Mouse (Mus musculus) heart, embryonic 16.5 days (tissue): ENCODE measurements around the gene Prkcb. TPM values are rescaled to one million over a fixed set of nuclear protein-coding genes. Genes with fewer than 3 reads are reported as not detected.

Experiments
- ATAC-seq: fragments of 200-750 bp; cut with Nextera tagmentation; replicated peaks from 2 replicates; pipeline ENCODE4 v1.8.0; 2017; ENCODE audit warnings: moderate number of reproducible peaks; ENCODE audit not compliant: insufficient read depth, low FRiP score; ENCODE audit errors: extremely low read depth
- H3K27ac ChIP-seq: fragments of 300-500 bp; sonication (generic); 2 replicates; pipeline ENCODE4 v1.5.1; 2014; ENCODE audit warnings: mild to moderate bottlenecking, low read length, control low read depth, moderate library complexity
- H3K27me3 ChIP-seq: fragments of 300-500 bp; sonication (generic); 2 replicates; pipeline ENCODE4 v1.6.1; 2014; ENCODE audit warnings: low read length, mixed read lengths; ENCODE audit not compliant: control insufficient read depth, insufficient read depth
- H3K36me3 ChIP-seq: fragments of 300-500 bp; sonication (generic); 2 replicates; pipeline ENCODE4 v1.6.1; 2014; ENCODE audit not compliant: control insufficient read depth, insufficient read depth
- H3K4me1 ChIP-seq: fragments of 300-500 bp; sonication (generic); 2 replicates; pipeline ENCODE4 v1.6.1; 2014; ENCODE audit warnings: low read length, mixed read lengths; ENCODE audit not compliant: control insufficient read depth, insufficient read depth
- H3K4me2 ChIP-seq: fragments of 300-500 bp; sonication (generic); 2 replicates; pipeline ENCODE4 v1.6.1; 2014; ENCODE audit warnings: low read depth, mild to moderate bottlenecking, control low read depth, low read length
- H3K4me3 ChIP-seq: fragments of 300-500 bp; sonication (generic); 2 replicates; pipeline ENCODE4 v1.5.1; 2014; ENCODE audit warnings: mild to moderate bottlenecking, control low read depth, low read length
- H3K9ac ChIP-seq: fragments of 300-500 bp; sonication (generic); 2 replicates; pipeline ENCODE4 v1.6.1; 2014; ENCODE audit warnings: low read length, control low read depth
- H3K9me3 ChIP-seq: fragments of 300-500 bp; sonication (generic); replicated peaks from 2 replicates; pipeline ENCODE4 v1.6.1; 2016; ENCODE audit warnings: low read length; ENCODE audit not compliant: control insufficient read depth
- WGBS: fragments of 180-500 bp; shearing (Covaris S2); extraction: QIAGEN DNeasy Blood & Tissue Kit; methylation state at CpG from one replicate; pipeline ENCODE4 v1.1.7; 2014; 5-methylcytosine and 5-hydroxymethylcytosine counted together
- polyA plus RNA-seq: library from polyadenylated mRNA; unstranded; fragments of >200 nt; fragmentation: Nextera tagmentation; extraction: Ambion mirVana; gene quantifications from 2 replicates; pipeline ENCODE4 v1.2.1, GENCODE M21; 2015

Gene Prkcb
- polyA plus RNA-seq, 1 experiment from 2014 or later: 12.0 TPM

GRCm38 (mm10) chr7:122322038-122322690, 33.6 kb downstream of the Prkcb start:
- Histone ChIP-seq H3K4me3 (no peak overlapping the region), H3K27me3 (no peaks in the 10 kb centered on the region), H3K36me3 (no peaks in the 10 kb centered on the region), H3K27ac (no peak overlapping the region), H3K4me1 (no peaks in the 10 kb centered on the region), H3K9ac (no peak overlapping the region), H3K4me2 (no peak overlapping the region), H3K9me3 (no peaks in the 10 kb centered on the region)
- 58% methylated on average over 8 of the region's 8 CpGs for WGBS
- no peak for ATAC-seq

- Histone ChIP-seq H3K4me1 (no peaks in the 10 kb centered on the region), H3K4me2 (no peak overlapping the region), H3K27me3 (no peaks in the 10 kb centered on the region), H3K4me3 (no peak overlapping the region), H3K27ac (no peak overlapping the region), H3K9ac (no peak overlapping the region), H3K36me3 (no peaks in the 10 kb centered on the region), H3K9me3 (no peaks in the 10 kb centered on the region)
- no peak for ATAC-seq
- 87% methylated on average over 3 of the region's 3 CpGs for WGBS
These were observed 39.4 kb downstream of the Prkcb start for GRCm38 (mm10) chr7:122327942-122328341.

- ATAC-seq: no peak
- no peak overlapping the region for H3K4me3 ChIP-seq
- H3K36me3 ChIP-seq: no peaks in the 10 kb centered on the region
- no peak overlapping the region for H3K4me2 ChIP-seq
- H3K27ac ChIP-seq: no peak overlapping the region
- no peaks in the 10 kb centered on the region for H3K9me3 ChIP-seq
- no peaks in the 10 kb centered on the region for H3K27me3 ChIP-seq
- H3K4me1 ChIP-seq: no peaks in the 10 kb centered on the region
- WGBS: 79% methylated on average over 5 of the region's 5 CpGs
- H3K9ac ChIP-seq: no peak overlapping the region
These were observed 39.9 kb downstream of the Prkcb start for GRCm38 (mm10) chr7:122328466-122328865.

- WGBS: 68% methylated on average over 4 of the region's 4 CpGs
- no peak for ATAC-seq
- H3K9ac ChIP-seq: no peak overlapping the region
- H3K4me3 ChIP-seq: no peak overlapping the region
- H3K27me3 ChIP-seq: no peaks in the 10 kb centered on the region
- no peak overlapping the region for H3K27ac ChIP-seq
- no peaks in the 10 kb centered on the region for H3K4me1 ChIP-seq
- H3K4me2 ChIP-seq: no peak overlapping the region
- H3K9me3 ChIP-seq: no peaks in the 10 kb centered on the region
- H3K36me3 ChIP-seq: no peaks in the 10 kb centered on the region
These were observed 41.0 kb downstream of the Prkcb start for GRCm38 (mm10) chr7:122329588-122329987.

GRCm38 (mm10) chr7:122333686-122334085, 45.1 kb downstream of the Prkcb start:
- H3K9ac ChIP-seq: no peak overlapping the region
- 80% methylated on average over 7 of the region's 7 CpGs for WGBS
- H3K36me3 ChIP-seq: no peaks in the 10 kb centered on the region
- H3K4me2 ChIP-seq: no peak overlapping the region
- no peaks in the 10 kb centered on the region for H3K9me3 ChIP-seq
- ATAC-seq: no peak
- H3K27me3 ChIP-seq: no peaks in the 10 kb centered on the region
- no peak overlapping the region for H3K27ac ChIP-seq
- no peaks in the 10 kb centered on the region for H3K4me1 ChIP-seq
- H3K4me3 ChIP-seq: no peak overlapping the region

- WGBS: 82% methylated on average over 3 of the region's 3 CpGs
These were observed 48.8 kb downstream of the Prkcb start for GRCm38 (mm10) chr7:122337302-122337701.

GRCm38 (mm10) chr7:122338055-122338454, 49.5 kb downstream of the Prkcb start:
- Histone ChIP-seq H3K4me2 (no peak overlapping the region), H3K9me3 (no peaks in the 10 kb centered on the region), H3K4me3 (no peak overlapping the region), H3K27me3 (no peaks in the 10 kb centered on the region), H3K9ac (no peak overlapping the region), H3K4me1 (no peaks in the 10 kb centered on the region), H3K36me3 (no peaks in the 10 kb centered on the region), H3K27ac (no peak overlapping the region)
- WGBS: 50% methylated on average over 3 of the region's 3 CpGs
- ATAC-seq: no peak

More at GRCm38 (mm10) chr7:122337302-122337701, 48.8 kb downstream of the Prkcb start:
- Histone ChIP-seq H3K4me3 (no peak overlapping the region), H3K27ac (no peak overlapping the region), H3K27me3 (no peaks in the 10 kb centered on the region), H3K4me1 (no peaks in the 10 kb centered on the region), H3K9me3 (no peaks in the 10 kb centered on the region), H3K9ac (no peak overlapping the region), H3K36me3 (no peaks in the 10 kb centered on the region), H3K4me2 (no peak overlapping the region)
- no peak for ATAC-seq

GRCm38 (mm10) chr7:122339476-122339875, 50.9 kb downstream of the Prkcb start:
- Histone ChIP-seq H3K4me2 (no peak overlapping the region), H3K4me1 (no peaks in the 10 kb centered on the region), H3K27me3 (no peaks in the 10 kb centered on the region), H3K9ac (no peak overlapping the region), H3K4me3 (no peak overlapping the region), H3K36me3 (no peaks in the 10 kb centered on the region), H3K27ac (no peak overlapping the region), H3K9me3 (no peaks in the 10 kb centered on the region)
- WGBS: 75% methylated on average over 2 of the region's 2 CpGs
- no peak for ATAC-seq

- Histone ChIP-seq H3K27ac (no peak overlapping the region), H3K9me3 (no peaks in the 10 kb centered on the region), H3K4me3 (no peak overlapping the region), H3K4me1 (no peaks in the 10 kb centered on the region), H3K4me2 (no peak overlapping the region), H3K9ac (no peak overlapping the region), H3K27me3 (no peaks in the 10 kb centered on the region), H3K36me3 (no peaks in the 10 kb centered on the region)
- ATAC-seq: no peak
- 46% methylated on average over 3 of the region's 3 CpGs for WGBS
These were observed 53.3 kb downstream of the Prkcb start for GRCm38 (mm10) chr7:122341813-122342212.
